Mouse (Mus musculus): ENCODE results near the gene Timp3.

GRCm38 (mm10) chr10:86389913-86390312 is 89.7 kb downstream of the Timp3 start:
- TF ChIP-seq CTCF (IDR thresholded peaks at IDR 0.05; ENCODE audit: borderline replicate concordance, control insufficient read depth, extremely low read depth, insufficient read depth, low read length, poor library complexity) (no peak), POLR2A (IDR thresholded peaks at IDR 0.05; ENCODE audit: control insufficient read depth, extremely low read depth, insufficient read depth, low read length, poor library complexity) (no peak)

Measured in thymus, adult 2 months (tissue).